Mouse (Mus musculus) urinary bladder, adult 18-20 months (tissue): Measurements from ENCODE around the gene Gm11116.
"Not testable (repeated sequence)": the region's sequence is repeated elsewhere in the genome, so short reads cannot be mapped to it uniquely, and the experiment has no call there.

Experiments
- DNase-seq, 2 experiments: peaks; one replicate each; pipeline ENCODE4 v3.0.0; 2022; ENCODE audit warnings: low spot score in 2 of 2, mixed read lengths in 2 of 2

Gene Gm11116

DNA sequence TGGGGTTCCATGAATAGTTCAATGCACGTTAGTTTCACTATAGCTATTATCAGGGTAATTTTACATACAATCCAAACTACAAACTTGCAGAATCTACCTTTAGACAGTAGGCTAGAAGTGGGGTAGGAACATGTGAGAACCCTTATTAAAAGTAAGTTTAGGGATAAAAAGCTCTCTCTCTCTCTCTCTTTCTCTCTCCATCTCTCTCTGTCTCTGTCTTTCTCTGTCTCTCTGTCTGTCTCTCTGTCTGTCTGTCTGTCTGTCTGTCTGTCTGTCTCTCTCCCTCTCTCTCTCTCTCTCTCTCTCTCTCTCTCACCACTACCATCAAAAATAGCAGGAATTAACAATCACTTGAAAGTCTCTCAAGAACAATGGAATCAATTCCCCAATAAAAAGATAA is at the start of gene Gm11116:
TSS of gene Gm11116 (minus strand) at position 101 of the 400 bp plus-strand sequence.
- DNase-seq: no peak

- DNase-seq: no peak
These were observed 42.7 kb upstream of the Gm11116 start, which contains the start of gene Gm11115 for GRCm38 (mm10) chr5:88153999-88154398. Gm11115 (minus strand) TSS chr5:88154099.

DNA sequence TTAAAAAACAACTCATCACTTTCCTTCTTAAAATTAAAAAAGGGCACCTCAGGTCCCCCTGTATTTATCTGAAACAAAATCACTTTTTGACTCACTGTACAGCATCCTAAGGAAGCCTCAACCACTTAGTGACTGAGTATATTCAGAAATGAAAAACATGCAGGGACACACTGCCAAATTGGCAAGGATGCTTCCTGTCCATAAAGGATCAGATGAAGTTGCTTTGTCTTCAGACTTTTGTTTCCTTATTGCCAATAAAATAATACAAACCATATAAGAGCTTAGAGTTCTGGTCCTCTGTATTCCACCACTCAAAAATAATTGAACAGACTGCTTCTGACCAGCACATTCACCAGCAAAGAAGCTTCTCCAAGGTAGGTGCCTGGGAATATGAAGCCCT is 25.1 kb downstream of the Gm11116 start, which contains the start of gene Smr2:
TSS of gene Smr2 (plus strand) at position 301 of the 400 bp plus-strand sequence.
- not testable (repeated sequence) for DNase-seq
